Mouse (Mus musculus): ENCODE results near the gene Zbtb1. TPM values are rescaled to one million over a fixed set of nuclear protein-coding genes. Genes with fewer than 3 reads are reported as not detected.

Gene Zbtb1
- polyA plus RNA-seq, 1 experiment from 2014 or later, result 3.3 TPM

DNA sequence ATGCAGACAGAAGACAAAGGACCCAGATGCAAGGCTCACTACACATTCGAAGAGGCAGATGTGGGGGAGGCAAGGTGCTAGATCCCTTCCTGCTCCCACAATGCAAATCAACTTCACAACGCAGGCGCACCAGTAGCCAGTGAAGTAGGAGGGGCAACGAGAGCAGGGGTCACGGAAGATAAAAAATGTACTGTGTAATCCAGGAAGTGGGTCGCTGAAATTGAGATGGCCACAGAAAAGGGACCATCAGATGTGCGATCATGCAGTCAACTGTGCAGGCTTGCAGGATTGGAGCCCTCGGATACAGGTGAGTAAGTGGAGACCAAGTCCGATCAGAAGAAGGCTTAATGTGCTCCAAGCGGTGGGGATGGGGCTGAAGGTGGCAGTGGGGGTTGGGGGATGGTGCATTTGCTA lies 74.3 kb downstream of the Zbtb1 start:
- peak; percentile 49; the same call in 1 of the 2 replicates for ATAC-seq
- Histone ChIP-seq H3K27ac (ENCODE audit: low read depth, low read length) (no peak overlapping the region), H3K4me2 (replicated peaks; ENCODE audit: low read depth) (peak overlapping the region; percentile 38; the same call in 1 of the 2 replicates)

DNA sequence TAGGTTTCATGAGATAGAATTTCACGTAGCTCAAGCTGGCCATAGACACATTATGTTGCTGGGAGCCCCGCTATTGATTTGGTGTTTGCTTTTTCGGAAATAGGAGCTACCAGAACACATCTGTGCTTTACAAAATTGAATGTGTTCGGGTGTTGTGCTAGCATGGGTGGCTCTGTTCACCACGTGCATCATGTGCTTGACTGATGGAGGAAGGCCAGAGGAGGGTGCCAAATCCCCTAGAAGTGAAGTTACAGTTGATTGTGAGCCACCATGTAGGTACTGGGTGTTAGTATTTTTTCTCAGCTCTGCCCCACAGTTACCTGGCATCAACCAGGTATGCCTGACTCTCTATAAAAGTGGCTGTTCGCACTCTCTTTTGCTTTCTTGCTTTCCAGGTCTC lies 74.8 kb downstream of the Zbtb1 start:
- ATAC-seq, result no peak
- H3K36me3 ChIP-seq (ENCODE audit: control insufficient read depth, insufficient read depth), result no peaks in the 10 kb centered on the region
- no peak overlapping the region for H3K9ac ChIP-seq (ENCODE audit: low read depth, low read length)
- 84% methylated on average over 6 of the region's 6 CpGs for WGBS
- TF ChIP-seq CTCF (IDR thresholded peaks at IDR 0.05; ENCODE audit: low read depth), result no peak
- H3K4me1 ChIP-seq (replicated peaks; ENCODE audit: control insufficient read depth, insufficient read depth, low read length), result no peaks in the 10 kb centered on the region
- H3K4me3 ChIP-seq (ENCODE audit: low read depth, low read length), result peak overlapping the region; percentile 24
- no peaks in the 10 kb centered on the region for H3K9me3 ChIP-seq (ENCODE audit: control insufficient read depth)
- no peak overlapping the region for H3K27ac ChIP-seq (ENCODE audit: low read depth, low read length)
- H3K4me2 ChIP-seq (replicated peaks; ENCODE audit: low read depth), result peak overlapping the region; percentile 38; the same call in 1 of the 2 replicates
- H3K27me3 ChIP-seq (replicated peaks; ENCODE audit: control insufficient read depth, insufficient read depth, low read length), result no peaks in the 10 kb centered on the region

More for the DNA sequence above, 74.3 kb downstream of the Zbtb1 start:
- WGBS, result 54% methylated on average over 10 of the region's 10 CpGs
- no peaks in the 10 kb centered on the region for H3K9me3 ChIP-seq (ENCODE audit: control insufficient read depth)
- H3K4me1 ChIP-seq (replicated peaks; ENCODE audit: control insufficient read depth, insufficient read depth, low read length), result no peaks in the 10 kb centered on the region
- H3K4me3 ChIP-seq (ENCODE audit: low read depth, low read length), result peak overlapping the region; percentile 24
- TF ChIP-seq CTCF (IDR thresholded peaks at IDR 0.05; ENCODE audit: low read depth), result no peak
- no peak overlapping the region for H3K9ac ChIP-seq (ENCODE audit: low read depth, low read length)
- no peaks in the 10 kb centered on the region for H3K27me3 ChIP-seq (replicated peaks; ENCODE audit: control insufficient read depth, insufficient read depth, low read length)
- H3K36me3 ChIP-seq (ENCODE audit: control insufficient read depth, insufficient read depth), result no peaks in the 10 kb centered on the region

DNA sequence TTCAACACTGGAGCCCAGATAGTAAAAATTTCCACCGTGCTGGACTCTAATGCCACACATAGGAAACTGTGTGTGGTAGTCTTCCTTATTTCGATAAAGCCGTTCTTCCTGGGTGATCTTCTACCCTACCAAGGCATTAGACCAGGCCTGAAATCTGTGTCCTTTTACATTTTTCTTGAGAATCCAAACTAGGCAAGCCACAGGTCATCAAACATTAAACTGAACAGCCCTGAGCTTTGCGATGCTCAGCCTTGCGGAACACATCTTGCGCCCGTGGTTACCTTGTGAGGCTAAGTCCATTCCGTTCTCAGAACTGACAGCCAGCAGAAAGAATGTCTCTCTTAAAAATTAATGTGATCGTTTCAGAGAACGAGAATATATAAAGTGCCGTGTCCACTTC lies 76.1 kb downstream of the Zbtb1 start:
- 64% methylated on average over 11 of the region's 11 CpGs for WGBS
- H3K9ac ChIP-seq (ENCODE audit: low read depth, low read length), result no peak overlapping the region
- H3K4me3 ChIP-seq (ENCODE audit: low read depth, low read length), result no peak overlapping the region
- no peaks in the 10 kb centered on the region for H3K4me1 ChIP-seq (replicated peaks; ENCODE audit: control insufficient read depth, insufficient read depth, low read length)
- H3K9me3 ChIP-seq (ENCODE audit: control insufficient read depth), result no peaks in the 10 kb centered on the region
- no peaks in the 10 kb centered on the region for H3K36me3 ChIP-seq (ENCODE audit: control insufficient read depth, insufficient read depth)
- no peaks in the 10 kb centered on the region for H3K27me3 ChIP-seq (replicated peaks; ENCODE audit: control insufficient read depth, insufficient read depth, low read length)
- no peak overlapping the region for H3K27ac ChIP-seq (ENCODE audit: low read depth, low read length)
- TF ChIP-seq CTCF (IDR thresholded peaks at IDR 0.05; ENCODE audit: low read depth), result no peak
- ATAC-seq, result no peak
- H3K4me2 ChIP-seq (replicated peaks; ENCODE audit: low read depth), result peak overlapping the region; percentile 10; the same call in 1 of the 2 replicates

Other genes starting within 250 kb of the Zbtb1 start
- not detected in 2 replicates for gene Esr2, start 193.0 kb upstream of the Zbtb1 start, polyA plus RNA-seq (2015; fragmentation: Nextera tagmentation; extraction: Ambion mirVana)
- not detected in 2 replicates for gene Tex21, start 123.5 kb upstream of the Zbtb1 start, polyA plus RNA-seq (2015; fragmentation: Nextera tagmentation; extraction: Ambion mirVana)
- 18.4 and 18.5 TPM in 2 replicates for gene Mthfd1, start 115.0 kb upstream of the Zbtb1 start, polyA plus RNA-seq (2015; fragmentation: Nextera tagmentation; extraction: Ambion mirVana)
- 0.85 and 1.1 TPM in 2 replicates for gene Akap5, start 45.4 kb upstream of the Zbtb1 start, polyA plus RNA-seq (2015; fragmentation: Nextera tagmentation; extraction: Ambion mirVana)
- gene Zbtb25, start 664 bp upstream of the Zbtb1 start, polyA plus RNA-seq (2015; fragmentation: Nextera tagmentation; extraction: Ambion mirVana), result 4.3 and 5.2 TPM in 2 replicates
- gene Hspa2, start 33.9 kb downstream of the Zbtb1 start, polyA plus RNA-seq (2015; fragmentation: Nextera tagmentation; extraction: Ambion mirVana), result 16.9 and 23.5 TPM in 2 replicates
- 0.90 and 1.1 TPM in 2 replicates for gene Ppp1r36, start 47.3 kb downstream of the Zbtb1 start, polyA plus RNA-seq (2015; fragmentation: Nextera tagmentation; extraction: Ambion mirVana)
- 5.7 and 7.5 TPM in 2 replicates for gene Plekhg3, start 160.6 kb downstream of the Zbtb1 start, polyA plus RNA-seq (2015; fragmentation: Nextera tagmentation; extraction: Ambion mirVana)